Mouse (Mus musculus) duodenum, adult 2 months (tissue): ENCODE data around the gene Gpr165. TPM values are rescaled to one million over a fixed set of nuclear protein-coding genes. Genes with fewer than 3 reads are reported as not detected.

ENCODE experiments used
- polyA plus RNA-seq: library from polyadenylated mRNA; depleted of rRNA; stranded (reverse); fragments of >200 nt; gene quantifications from 2 replicates; pipeline ENCODE4 v1.2.3, GENCODE M21; 2012; ENCODE audit warnings: low replicate concordance; rRNA removed

Gene Gpr165
- polyA plus RNA-seq: not detected in 2 replicates

GRCm38 (mm10) chrX:96712907-96713774, at the start of gene Gpr165:
Gene Gpr165, plus strand, starts transcription at chrX:96713441.

